Mouse (Mus musculus) liver, postnatal 0 days (tissue): ENCODE measurements around the gene Vipr1.

Source experiments
- CTCF ChIP-seq: sonication (generic); IDR thresholded peaks from 2 replicates; pipeline ENCODE4 v1.5.1; 2016; ENCODE audit warnings: antibody characterized with exemption, low read depth
- EP300 ChIP-seq: IDR thresholded peaks from 2 replicates; pipeline ENCODE4 v1.6.1; 2016; ENCODE audit warnings: antibody characterized with exemption, low read depth, mild to moderate bottlenecking

DNA sequence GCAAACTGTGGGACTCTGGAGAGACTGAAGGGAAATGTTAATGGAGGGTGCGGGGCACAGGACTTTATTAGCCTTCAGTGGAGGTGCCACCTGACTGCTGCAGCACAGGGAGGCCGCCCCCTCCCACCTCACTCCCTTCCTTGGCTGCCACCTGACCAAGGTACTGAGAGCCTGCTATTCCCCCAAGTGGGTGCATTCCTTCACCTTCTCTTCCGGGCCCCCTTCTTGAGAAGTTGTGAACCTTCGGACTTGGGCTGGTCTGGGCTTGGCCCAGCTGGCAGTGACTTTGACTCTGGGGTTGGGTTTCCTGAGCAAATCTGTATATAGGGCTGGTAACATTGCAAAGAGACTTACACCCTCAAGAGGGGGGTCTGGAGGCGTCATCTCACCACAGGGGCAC, 13.8 kb downstream of the Vipr1 start:
- TF ChIP-seq CTCF (no peak), EP300 (no peak)
